Mouse (Mus musculus): ENCODE measurements at regions not wholly inside any gene's neighbourhood (a gene's known extent, or its start where the extent isn't known, plus 50 kb on each side); places are given as distances from the start of the nearest gene placed in this dataset.
A peak's percentile ranks its signal among the peaks of the same experiment; 100 is the strongest.

- no peak overlapping the region for H3K4me2 ChIP-seq (replicated peaks)
- H3K4me3 ChIP-seq: no peak overlapping the region
- H3K27ac ChIP-seq (replicated peaks): no peak overlapping the region
- 90% methylated on average over 6 of the region's 6 CpGs for WGBS
- no peaks in the 10 kb centered on the region; the same call in 1 of the 2 replicates for H3K9me3 ChIP-seq
- H3K27me3 ChIP-seq: no peaks in the 10 kb centered on the region
- no peak for ATAC-seq (ENCODE audit: low FRiP score, low read depth)
- no peaks in the 10 kb centered on the region for H3K36me3 ChIP-seq
- H3K9ac ChIP-seq (replicated peaks): no peak overlapping the region
- 0 out of 2 replicates have a peak, but pooled peaks cover 6% of the 10 kb centered on the region for H3K4me1 ChIP-seq
These were observed 251.0 kb upstream of the Stt3b start for GRCm38 (mm10) chr9:115561207-115561606.

- Histone ChIP-seq H3K4me1 (0 out of 2 replicates have a peak, but pooled peaks cover 6% of the 10 kb centered on the region), H3K36me3 (no peaks in the 10 kb centered on the region), H3K27ac (replicated peaks) (no peak overlapping the region), H3K9ac (replicated peaks) (no peak overlapping the region), H3K4me3 (no peak overlapping the region), H3K9me3 (no peaks in the 10 kb centered on the region; the same call in 1 of the 2 replicates), H3K27me3 (no peaks in the 10 kb centered on the region), H3K4me2 (replicated peaks) (no peak overlapping the region)
- 62% methylated on average over 4 of the region's 4 CpGs for WGBS
- no peak for ATAC-seq (ENCODE audit: low FRiP score, low read depth)
These were observed 252.6 kb upstream of the Stt3b start for GRCm38 (mm10) chr9:115562783-115563182.

GRCm38 (mm10) chr9:115564366-115564765, 254.1 kb upstream of the Stt3b start:
- Histone ChIP-seq H3K9ac (replicated peaks) (no peak overlapping the region), H3K27ac (replicated peaks) (no peak overlapping the region), H3K4me2 (replicated peaks) (no peak overlapping the region), H3K36me3 (no peaks in the 10 kb centered on the region), H3K9me3 (no peaks in the 10 kb centered on the region; the same call in 1 of the 2 replicates), H3K27me3 (no peaks in the 10 kb centered on the region), H3K4me1 (0 out of 2 replicates have a peak, but pooled peaks cover 6% of the 10 kb centered on the region), H3K4me3 (no peak overlapping the region)
- 56% methylated on average over 1 of the region's 1 CpGs for WGBS
- no peak for ATAC-seq (ENCODE audit: low FRiP score, low read depth)

GRCm38 (mm10) chr9:115568693-115569334, 258.6 kb upstream of the Stt3b start:
- Histone ChIP-seq H3K4me1 (no peaks in the 10 kb centered on the region), H3K4me2 (replicated peaks) (no peak overlapping the region), H3K27ac (replicated peaks) (no peak overlapping the region), H3K9me3 (no peaks in the 10 kb centered on the region), H3K4me3 (no peak overlapping the region), H3K27me3 (no peaks in the 10 kb centered on the region), H3K9ac (replicated peaks) (no peak overlapping the region), H3K36me3 (no peaks in the 10 kb centered on the region)
- no peak for ATAC-seq (ENCODE audit: low FRiP score, low read depth)
- WGBS: 86% methylated on average over 7 of the region's 7 CpGs

GRCm38 (mm10) chr9:115570998-115571397, 260.8 kb upstream of the Stt3b start:
- H3K4me1 ChIP-seq: no peaks in the 10 kb centered on the region
- 90% methylated on average over 4 of the region's 4 CpGs for WGBS
- no peak overlapping the region for H3K27ac ChIP-seq (replicated peaks)
- no peak for ATAC-seq (ENCODE audit: low FRiP score, low read depth)
- no peaks in the 10 kb centered on the region for H3K9me3 ChIP-seq
- H3K4me2 ChIP-seq (replicated peaks): no peak overlapping the region
- H3K4me3 ChIP-seq: no peak overlapping the region
- no peak overlapping the region for H3K9ac ChIP-seq (replicated peaks)
- no peaks in the 10 kb centered on the region for H3K27me3 ChIP-seq
- H3K36me3 ChIP-seq: no peaks in the 10 kb centered on the region

GRCm38 (mm10) chr9:115581116-115581515, 270.9 kb upstream of the Stt3b start:
- Histone ChIP-seq H3K9ac (replicated peaks) (no peak overlapping the region), H3K27me3 (no peaks in the 10 kb centered on the region), H3K9me3 (no peaks in the 10 kb centered on the region), H3K36me3 (no peaks in the 10 kb centered on the region), H3K27ac (replicated peaks) (no peak overlapping the region), H3K4me2 (replicated peaks) (no peak overlapping the region), H3K4me1 (no peaks in the 10 kb centered on the region), H3K4me3 (no peak overlapping the region)
- no peak for ATAC-seq (ENCODE audit: low FRiP score, low read depth)
- 88% methylated on average over 3 of the region's 3 CpGs for WGBS

- Histone ChIP-seq H3K9me3 (no peaks in the 10 kb centered on the region), H3K9ac (replicated peaks) (no peak overlapping the region), H3K4me3 (no peak overlapping the region), H3K27ac (replicated peaks) (no peak overlapping the region), H3K4me1 (no peaks in the 10 kb centered on the region), H3K4me2 (replicated peaks) (no peak overlapping the region), H3K27me3 (no peaks in the 10 kb centered on the region), H3K36me3 (no peaks in the 10 kb centered on the region)
- no peak for ATAC-seq (ENCODE audit: low FRiP score, low read depth)
- WGBS: 91% methylated on average over 11 of the region's 11 CpGs
These were observed 273.3 kb upstream of the Stt3b start for GRCm38 (mm10) chr9:115583548-115583947.

GRCm38 (mm10) chr9:115584874-115585273, 274.7 kb upstream of the Stt3b start:
- H3K4me2 ChIP-seq (replicated peaks): no peak overlapping the region
- H3K4me3 ChIP-seq: no peak overlapping the region
- H3K9ac ChIP-seq (replicated peaks): no peak overlapping the region
- no peaks in the 10 kb centered on the region for H3K36me3 ChIP-seq
- no peaks in the 10 kb centered on the region for H3K27me3 ChIP-seq
- H3K4me1 ChIP-seq: no peaks in the 10 kb centered on the region
- ATAC-seq (ENCODE audit: low FRiP score, low read depth): no peak
- H3K9me3 ChIP-seq: no peaks in the 10 kb centered on the region
- no peak overlapping the region for H3K27ac ChIP-seq (replicated peaks)
- 84% methylated on average over 7 of the region's 7 CpGs for WGBS

- no peaks in the 10 kb centered on the region for H3K4me1 ChIP-seq
- no peak for ATAC-seq (ENCODE audit: low FRiP score, low read depth)
These were observed 282.2 kb upstream of the Stt3b start for GRCm38 (mm10) chr9:115592466-115592865.

GRCm38 (mm10) chr9:115600228-115600627, 290.0 kb upstream of the Stt3b start:
- Histone ChIP-seq H3K9me3 (no peaks in the 10 kb centered on the region), H3K4me3 (no peak overlapping the region), H3K9ac (replicated peaks) (no peak overlapping the region), H3K4me2 (replicated peaks) (no peak overlapping the region), H3K27ac (replicated peaks) (no peak overlapping the region), H3K36me3 (no peaks in the 10 kb centered on the region), H3K4me1 (peaks cover 12% of the 10 kb centered on the region), H3K27me3 (no peaks in the 10 kb centered on the region)
- WGBS: 81% methylated on average over 9 of the region's 9 CpGs
- ATAC-seq (ENCODE audit: low FRiP score, low read depth): no peak

More at GRCm38 (mm10) chr9:115592466-115592865, 282.2 kb upstream of the Stt3b start:
- H3K27ac ChIP-seq (replicated peaks): no peak overlapping the region
- no peak overlapping the region for H3K4me3 ChIP-seq
- H3K27me3 ChIP-seq: no peaks in the 10 kb centered on the region
- no peak overlapping the region for H3K9ac ChIP-seq (replicated peaks)
- no peaks in the 10 kb centered on the region for H3K36me3 ChIP-seq
- WGBS: 69% methylated on average over 5 of the region's 5 CpGs
- no peak overlapping the region for H3K4me2 ChIP-seq (replicated peaks)
- H3K9me3 ChIP-seq: no peaks in the 10 kb centered on the region

- peaks cover 14% of the 10 kb centered on the region for H3K4me1 ChIP-seq
- no peaks in the 10 kb centered on the region for H3K36me3 ChIP-seq
- no peaks in the 10 kb centered on the region for H3K9me3 ChIP-seq
- H3K4me3 ChIP-seq: no peak overlapping the region
- H3K27me3 ChIP-seq: no peaks in the 10 kb centered on the region
- H3K27ac ChIP-seq (replicated peaks): no peak overlapping the region
- no peak for ATAC-seq (ENCODE audit: low FRiP score, low read depth)
- WGBS: 66% methylated on average over 2 of the region's 2 CpGs
- no peak overlapping the region for H3K9ac ChIP-seq (replicated peaks)
- H3K4me2 ChIP-seq (replicated peaks): no peak overlapping the region
These were observed 290.6 kb upstream of the Stt3b start for GRCm38 (mm10) chr9:115600826-115601225.

GRCm38 (mm10) chr9:115602772-115603171, 292.6 kb upstream of the Stt3b start:
- no peak overlapping the region for H3K4me2 ChIP-seq (replicated peaks)
- H3K27ac ChIP-seq (replicated peaks): no peak overlapping the region
- no peak for ATAC-seq (ENCODE audit: low FRiP score, low read depth)
- H3K4me3 ChIP-seq: no peak overlapping the region
- H3K4me1 ChIP-seq: peaks cover 14% of the 10 kb centered on the region
- H3K9me3 ChIP-seq: no peaks in the 10 kb centered on the region
- 98% methylated on average over 7 of the region's 7 CpGs for WGBS
- no peaks in the 10 kb centered on the region for H3K36me3 ChIP-seq
- no peak overlapping the region for H3K9ac ChIP-seq (replicated peaks)
- no peaks in the 10 kb centered on the region for H3K27me3 ChIP-seq

- peak; percentile 71 for ATAC-seq (ENCODE audit: low FRiP score, low read depth)
- H3K4me1 ChIP-seq: peaks cover 14% of the 10 kb centered on the region
- no peak overlapping the region for H3K4me3 ChIP-seq
- no peak overlapping the region for H3K9ac ChIP-seq (replicated peaks)
- H3K27ac ChIP-seq (replicated peaks): peak overlapping the region; percentile 25; the same call in 1 of the 2 replicates
- no peak overlapping the region for H3K4me2 ChIP-seq (replicated peaks)
- H3K9me3 ChIP-seq: no peaks in the 10 kb centered on the region
- no peaks in the 10 kb centered on the region for H3K27me3 ChIP-seq
- H3K36me3 ChIP-seq: no peaks in the 10 kb centered on the region
- WGBS: 39% methylated on average over 3 of the region's 3 CpGs
These were observed 294.2 kb upstream of the Stt3b start for GRCm38 (mm10) chr9:115604450-115604849.
